8 mouse cellular contexts compared by ENCODE assay signal in the genomic region with DNA sequence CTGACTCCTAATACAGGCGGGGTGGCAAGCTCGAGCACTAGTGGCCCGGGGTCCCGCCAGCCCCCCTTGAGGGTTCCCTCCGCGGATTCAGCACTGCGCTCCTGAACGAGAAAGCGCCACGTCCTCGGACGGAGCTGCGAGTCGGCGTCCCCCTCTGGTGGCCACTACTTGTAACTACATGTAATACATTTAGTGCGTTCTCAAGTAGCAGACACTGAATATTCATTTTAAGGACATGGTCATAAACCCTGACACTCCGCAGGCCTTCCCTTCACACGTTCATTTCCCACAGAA. TPM values are rescaled to one million over a fixed set of nuclear protein-coding genes. Genes with fewer than 3 reads are reported as not detected.
DNase-seq lines count a peak whose midpoint lies in the region; ATAC-seq lines count a peak whose summit lies in the region.

No protein-coding gene starts in this region.

- no peaks in the 10 kb centered on the region for H3K36me3 ChIP-seq in embryonic facial prominence, embryonic 15.5 days
- no peaks in the 10 kb centered on the region for H3K36me3 ChIP-seq in heart, embryonic 13.5 days
- H3K36me3 ChIP-seq in neural tube, embryonic 14.5 days (ENCODE audit: control insufficient read depth, insufficient read depth, low read length) = no peaks in the 10 kb centered on the region

- peaks cover 11% of the 10 kb centered on the region for H3K27me3 ChIP-seq in embryonic facial prominence, embryonic 15.5 days
- peaks cover 50% of the 10 kb centered on the region for H3K27me3 ChIP-seq in heart, embryonic 13.5 days (replicated peaks)
- 0 out of 2 replicates have a peak, but pooled peaks cover 2% of the 10 kb centered on the region for H3K27me3 ChIP-seq in neural tube, embryonic 14.5 days (ENCODE audit: control insufficient read depth, insufficient read depth, low read length)

- WGBS in embryonic facial prominence, embryonic 15.5 days = 1% methylated on average over 18 of the region's 18 CpGs
- WGBS in heart, embryonic 13.5 days = under 1% methylated on average over 18 of the region's 18 CpGs
- under 1% methylated on average over 18 of the region's 18 CpGs for WGBS in neural tube, embryonic 14.5 days

- H3K4me2 ChIP-seq in embryonic facial prominence, embryonic 15.5 days (replicated peaks) = peak overlapping the region; percentile 63
- peak overlapping the region; percentile 62 for H3K4me2 ChIP-seq in heart, embryonic 13.5 days
- peak overlapping the region; percentile 49 for H3K4me2 ChIP-seq in neural tube, embryonic 14.5 days (ENCODE audit: low read depth, low read length)

- peaks cover 9% of the 10 kb centered on the region for H3K4me1 ChIP-seq in embryonic facial prominence, embryonic 15.5 days
- peaks cover 8% of the 10 kb centered on the region; the same call in 1 of the 2 replicates for H3K4me1 ChIP-seq in heart, embryonic 13.5 days
- H3K4me1 ChIP-seq in neural tube, embryonic 14.5 days (ENCODE audit: control insufficient read depth, insufficient read depth, low read length) = no peaks in the 10 kb centered on the region

- H3K27ac ChIP-seq in embryonic facial prominence, embryonic 15.5 days (replicated peaks) = no peak overlapping the region
- no peak overlapping the region for H3K27ac ChIP-seq in heart, embryonic 13.5 days (replicated peaks)
- no peak overlapping the region for H3K27ac ChIP-seq in neural tube, embryonic 14.5 days (ENCODE audit: low read depth, low read length)

- no peak; the same call in 1 of the 2 replicates for ATAC-seq in embryonic facial prominence, embryonic 15.5 days (ENCODE audit: insufficient number of reproducible peaks, low FRiP score, low TSS enrichment, low read depth)
- no peak for ATAC-seq in heart, embryonic 13.5 days (ENCODE audit: extremely low read depth, insufficient number of reproducible peaks, low FRiP score, low TSS enrichment)
- peak; percentile 73; the same call in 1 of the 2 replicates for ATAC-seq in neural tube, embryonic 14.5 days (ENCODE audit: low read depth)

- no peak overlapping the region for H3K9ac ChIP-seq in embryonic facial prominence, embryonic 15.5 days
- peak overlapping the region; percentile 54 for H3K9ac ChIP-seq in heart, embryonic 13.5 days
- H3K9ac ChIP-seq in neural tube, embryonic 14.5 days (replicated peaks; ENCODE audit: low read depth, low read length) = 0 out of 2 replicates have a peak overlapping the region, but pooled peaks have one; percentile 16

- no peaks in the 10 kb centered on the region for H3K9me3 ChIP-seq in embryonic facial prominence, embryonic 15.5 days (replicated peaks)
- no peaks in the 10 kb centered on the region for H3K9me3 ChIP-seq in heart, embryonic 13.5 days
- H3K9me3 ChIP-seq in neural tube, embryonic 14.5 days (ENCODE audit: control insufficient read depth, low read length) = no peaks in the 10 kb centered on the region

- peak; percentile 64 for DNase-seq in CD4-positive helper T cell, adult 2 months (ENCODE audit: low read depth, low spot score)
- DNase-seq in adrenal gland, postnatal 14 days = peak; percentile 80
- DNase-seq in kidney, postnatal 10 days = peak; percentile 83
- DNase-seq in lung, adult 18-20 months = peak; percentile 46 to 58
- DNase-seq in thymus, adult 18-20 months = peak; percentile 16 to 29

- H3K4me3 ChIP-seq in embryonic facial prominence, embryonic 15.5 days (replicated peaks) = peak overlapping the region; percentile 36
- H3K4me3 ChIP-seq in heart, embryonic 13.5 days = peak overlapping the region; percentile 29
- H3K4me3 ChIP-seq in neural tube, embryonic 14.5 days (ENCODE audit: low read depth, low read length) = peak overlapping the region; percentile 15

RNA-seq across cellular contexts. Expression of gene Nags, which starts 6.9 kb away (rescaled TPM):
- 0.60 and 5.8 TPM in 2 replicates for total RNA-seq in adrenal gland, postnatal 14 days (2021)
- 0.98 and 1.7 TPM in 2 replicates for polyA plus RNA-seq in embryonic facial prominence, embryonic 15.5 days (2015; fragmentation: Nextera tagmentation; extraction: Ambion mirVana)
- 0.33 TPM in 1 of 2 replicates, not detected in the other for polyA plus RNA-seq in heart, embryonic 13.5 days (2015; fragmentation: Nextera tagmentation; extraction: Ambion mirVana)
- polyA plus RNA-seq in neural tube, embryonic 14.5 days (2014; fragmentation: Nextera tagmentation; extraction: Ambion mirVana) = not detected in 2 replicates

RNA-seq across cellular contexts. Expression of gene Tmem101, which starts 17.8 kb away (rescaled TPM):
- total RNA-seq in adrenal gland, postnatal 14 days (2021) = 14.4 and 16.5 TPM in 2 replicates
- 39.4 and 39.9 TPM in 2 replicates for polyA plus RNA-seq in embryonic facial prominence, embryonic 15.5 days (2015; fragmentation: Nextera tagmentation; extraction: Ambion mirVana)
- polyA plus RNA-seq in heart, embryonic 13.5 days (2015; fragmentation: Nextera tagmentation; extraction: Ambion mirVana) = 32.4 and 38.4 TPM in 2 replicates
- polyA plus RNA-seq in neural tube, embryonic 14.5 days (2014; fragmentation: Nextera tagmentation; extraction: Ambion mirVana) = 30.7 and 36.2 TPM in 2 replicates

RNA-seq across cellular contexts. Expression of gene Pyy, which starts 30.8 kb away (rescaled TPM):
- not detected in 2 replicates for total RNA-seq in adrenal gland, postnatal 14 days (2021)
- not detected in 2 replicates for polyA plus RNA-seq in embryonic facial prominence, embryonic 15.5 days (2015; fragmentation: Nextera tagmentation; extraction: Ambion mirVana)
- 1.2 TPM in 1 of 2 replicates, not detected in the other for polyA plus RNA-seq in heart, embryonic 13.5 days (2015; fragmentation: Nextera tagmentation; extraction: Ambion mirVana)
- not detected in 2 replicates for polyA plus RNA-seq in neural tube, embryonic 14.5 days (2014; fragmentation: Nextera tagmentation; extraction: Ambion mirVana)

RNA-seq across cellular contexts. Expression of gene Ppy, which starts 37.3 kb away (rescaled TPM):
- total RNA-seq in adrenal gland, postnatal 14 days (2021) = not detected in 2 replicates
- not detected in 2 replicates for polyA plus RNA-seq in embryonic facial prominence, embryonic 15.5 days (2015; fragmentation: Nextera tagmentation; extraction: Ambion mirVana)
- not detected in 2 replicates for polyA plus RNA-seq in heart, embryonic 13.5 days (2015; fragmentation: Nextera tagmentation; extraction: Ambion mirVana)
- not detected in 2 replicates for polyA plus RNA-seq in neural tube, embryonic 14.5 days (2014; fragmentation: Nextera tagmentation; extraction: Ambion mirVana)

RNA-seq across cellular contexts. Expression of gene Lsm12, which starts 46.7 kb away (rescaled TPM):
- 78.7 and 81.0 TPM in 2 replicates for total RNA-seq in adrenal gland, postnatal 14 days (2021)
- 113 and 128 TPM in 2 replicates for polyA plus RNA-seq in embryonic facial prominence, embryonic 15.5 days (2015; fragmentation: Nextera tagmentation; extraction: Ambion mirVana)
- polyA plus RNA-seq in heart, embryonic 13.5 days (2015; fragmentation: Nextera tagmentation; extraction: Ambion mirVana) = 80.7 and 97.0 TPM in 2 replicates
- 74.4 and 77.5 TPM in 2 replicates for polyA plus RNA-seq in neural tube, embryonic 14.5 days (2014; fragmentation: Nextera tagmentation; extraction: Ambion mirVana)

Comparison
In these comparisons a context has a peak if more than half of its experiments do, and no peak if none do; other contexts are left out.
1. DNase-seq: peak in every context shown above with its lines; median percentile 83 in kidney, postnatal 10 days; 80 in adrenal gland, postnatal 14 days; 64 in CD4-positive helper T cell, adult 2 months; 52 in lung, adult 18-20 months; 22 in thymus, adult 18-20 months.